Mouse (Mus musculus): ENCODE measurements around the gene Ccser1.

DNA sequence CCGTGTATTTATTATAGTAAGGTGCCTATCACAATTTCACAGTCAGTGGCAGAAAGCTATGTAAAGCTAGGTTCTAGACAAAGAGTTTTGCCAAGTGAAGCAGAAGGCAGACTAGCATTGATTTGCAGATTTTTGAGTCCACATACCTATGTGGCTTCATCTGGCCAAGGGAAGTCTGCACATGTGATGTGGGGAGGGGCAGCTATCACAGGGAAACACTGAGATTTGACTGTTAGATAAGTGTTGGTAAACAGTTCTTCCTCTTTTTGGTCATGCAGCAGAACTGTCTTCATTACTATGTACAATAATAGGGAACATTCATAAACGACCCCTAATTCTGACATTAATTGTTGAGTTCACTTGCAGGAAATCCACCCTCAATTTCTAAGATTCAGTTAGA, 335.2 kb downstream of the Ccser1 start:
- no peak for TF ChIP-seq CTCF (IDR thresholded peaks at IDR 0.05)
- TF ChIP-seq EP300 (IDR thresholded peaks at IDR 0.05; ENCODE audit: insufficient read depth, low read depth, low read length): no peak

Data from heart, adult 2 months (tissue).